Mouse (Mus musculus) lung, embryonic 14.5 days (tissue): ENCODE data around the gene Serpinf1. TPM values are rescaled to one million over a fixed set of nuclear protein-coding genes. Genes with fewer than 3 reads are reported as not detected.

ENCODE experiments used
- ATAC-seq: fragments of 200-750 bp; cut with Nextera tagmentation; 2 replicates; pipeline ENCODE4 v1.8.0; 2017; ENCODE audit warnings: mild to moderate bottlenecking, moderate TSS enrichment, moderate library complexity; ENCODE audit not compliant: insufficient read depth
- DNase-seq: peaks from one replicate; pipeline ENCODE4 v3.0.0-alpha.2; 2015
- H3K27ac ChIP-seq: fragments of 300-500 bp; sonication (generic); 2 replicates; pipeline ENCODE4 v1.5.1; 2014; ENCODE audit warnings: low read depth, mild to moderate bottlenecking, moderate library complexity
- H3K27me3 ChIP-seq: fragments of 300-500 bp; sonication (generic); 2 replicates; pipeline ENCODE4 v1.6.1; 2014; ENCODE audit warnings: low read length, control low read depth; ENCODE audit not compliant: insufficient read depth
- H3K36me3 ChIP-seq: fragments of 300-500 bp; sonication (generic); 2 replicates; pipeline ENCODE4 v1.6.1; 2014; ENCODE audit warnings: control low read depth; ENCODE audit not compliant: insufficient read depth
- H3K4me1 ChIP-seq: fragments of 300-500 bp; sonication (generic); 2 replicates; pipeline ENCODE4 v1.6.1; 2014; ENCODE audit warnings: antibody characterized with exemption, control low read depth; ENCODE audit not compliant: insufficient read depth
- H3K4me2 ChIP-seq: fragments of 300-500 bp; sonication (generic); 2 replicates; pipeline ENCODE4 v1.6.1; 2014; ENCODE audit warnings: mild to moderate bottlenecking
- H3K4me3 ChIP-seq: fragments of 300-500 bp; sonication (generic); 2 replicates; pipeline ENCODE4 v1.5.1; 2014; ENCODE audit warnings: low read depth, low read length
- H3K9ac ChIP-seq: fragments of 300-500 bp; sonication (generic); 2 replicates; pipeline ENCODE4 v1.6.1; 2014
- H3K9me3 ChIP-seq: fragments of 300-500 bp; sonication (generic); 2 replicates; pipeline ENCODE4 v1.6.1; 2016; ENCODE audit warnings: low read depth, low read length, control low read depth
- CTCF ChIP-seq: IDR thresholded peaks from 2 replicates; pipeline ENCODE4 v1.5.1; 2016; ENCODE audit warnings: antibody characterized with exemption, low read depth
- WGBS: fragments of 180-500 bp; shearing (Covaris S2); extraction: QIAGEN DNeasy Blood & Tissue Kit; methylation state at CpG from one replicate; pipeline ENCODE4 v1.1.7; 2014; 5-methylcytosine and 5-hydroxymethylcytosine counted together
- polyA plus RNA-seq: library from polyadenylated mRNA; unstranded; fragments of >200 nt; fragmentation: Nextera tagmentation; extraction: Ambion mirVana; gene quantifications from 2 replicates; pipeline ENCODE4 v1.2.1, GENCODE M21; 2014

Gene Serpinf1
- polyA plus RNA-seq, 1 experiment from 2014 or later = 41.7 TPM

DNA sequence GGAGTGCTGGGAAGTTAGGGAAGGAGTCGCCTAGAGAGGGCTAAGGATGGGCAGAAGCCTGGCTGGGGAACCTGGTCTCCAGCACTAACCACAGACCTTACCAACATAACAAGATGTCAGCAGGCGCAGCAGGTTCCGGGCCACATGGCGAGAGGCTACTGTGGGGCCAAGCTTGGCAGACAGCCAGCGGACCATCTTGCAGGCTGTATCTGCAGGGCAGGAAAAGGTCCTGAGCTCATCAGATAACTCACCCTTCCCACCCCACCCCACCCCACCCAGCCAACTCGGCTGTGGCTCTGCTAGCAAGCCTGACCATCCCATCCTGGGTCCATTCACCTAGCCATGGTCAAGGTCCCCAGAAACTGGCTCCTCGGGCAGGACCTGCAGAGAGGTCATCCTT, 27.2 kb upstream of the Serpinf1 start:
- Histone ChIP-seq H3K4me3 (0 out of 2 replicates have a peak overlapping the region, but pooled peaks have one; percentile 3), H3K4me1 (no peaks in the 10 kb centered on the region), H3K36me3 (peaks cover 21% of the 10 kb centered on the region; the same call in 1 of the 2 replicates), H3K9ac (no peak overlapping the region), H3K27ac (no peak overlapping the region), H3K27me3 (no peaks in the 10 kb centered on the region), H3K9me3 (no peaks in the 10 kb centered on the region), H3K4me2 (peak overlapping the region; percentile 31; the same call in 1 of the 2 replicates)
- TF ChIP-seq CTCF = no peak
- no peak for ATAC-seq
- 71% methylated on average over 7 of the region's 7 CpGs for WGBS
- DNase-seq = peak; percentile 19

DNA sequence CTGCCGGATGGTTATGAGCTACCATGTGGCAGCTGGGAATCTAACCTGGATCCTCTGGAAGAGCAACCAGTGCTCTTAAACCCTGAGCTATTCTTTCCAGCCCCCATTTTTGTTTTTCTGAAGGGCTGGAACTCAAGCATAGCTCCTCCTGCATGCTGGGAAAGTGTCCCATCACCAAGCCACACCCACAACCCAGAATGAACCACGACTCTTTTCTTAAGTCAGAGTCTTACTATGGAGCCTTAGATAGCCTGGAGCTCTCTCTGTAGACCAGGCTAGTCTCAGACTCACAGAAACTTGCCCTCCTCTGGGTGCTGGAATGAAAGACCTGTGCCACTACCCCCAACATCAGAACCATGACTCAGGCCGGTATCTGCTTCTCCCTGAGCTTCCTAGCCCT, 26.1 kb upstream of the Serpinf1 start:
- no peak overlapping the region for H3K4me2 ChIP-seq
- no peak for TF ChIP-seq CTCF
- H3K9me3 ChIP-seq = no peaks in the 10 kb centered on the region
- H3K27ac ChIP-seq = no peak overlapping the region
- H3K4me1 ChIP-seq = no peaks in the 10 kb centered on the region
- H3K9ac ChIP-seq = no peak overlapping the region
- 66% methylated on average over 3 of the region's 3 CpGs for WGBS
- no peaks in the 10 kb centered on the region for H3K27me3 ChIP-seq
- no peak for ATAC-seq
- H3K4me3 ChIP-seq = no peak overlapping the region
- DNase-seq = no peak
- H3K36me3 ChIP-seq = peaks cover 29% of the 10 kb centered on the region; the same call in 1 of the 2 replicates

GRCm38 (mm10) chr11:75443711-75444110, 21.2 kb upstream of the Serpinf1 start:
- TF ChIP-seq CTCF = no peak
- ATAC-seq = no peak

GRCm38 (mm10) chr11:75441601-75442000, 19.1 kb upstream of the Serpinf1 start:
- Histone ChIP-seq H3K4me3 (no peak overlapping the region), H3K36me3 (0 out of 2 replicates have a peak, but pooled peaks cover 9% of the 10 kb centered on the region), H3K4me2 (no peak overlapping the region), H3K9ac (no peak overlapping the region), H3K27ac (no peak overlapping the region), H3K9me3 (no peaks in the 10 kb centered on the region), H3K27me3 (no peaks in the 10 kb centered on the region), H3K4me1 (no peaks in the 10 kb centered on the region)
- WGBS = 86% methylated on average over 16 of the region's 16 CpGs
- ATAC-seq = no peak
- no peak for DNase-seq
- TF ChIP-seq CTCF = no peak

More at GRCm38 (mm10) chr11:75443711-75444110, 21.2 kb upstream of the Serpinf1 start:
- Histone ChIP-seq H3K4me2 (no peak overlapping the region), H3K27me3 (no peaks in the 10 kb centered on the region), H3K27ac (no peak overlapping the region), H3K36me3 (peaks cover 21% of the 10 kb centered on the region; the same call in 1 of the 2 replicates), H3K9ac (no peak overlapping the region), H3K9me3 (no peaks in the 10 kb centered on the region), H3K4me1 (no peaks in the 10 kb centered on the region), H3K4me3 (no peak overlapping the region)
- 56% methylated on average over 8 of the region's 8 CpGs for whole genome bisulfite sequencing
- DNase-seq = no peak

DNA sequence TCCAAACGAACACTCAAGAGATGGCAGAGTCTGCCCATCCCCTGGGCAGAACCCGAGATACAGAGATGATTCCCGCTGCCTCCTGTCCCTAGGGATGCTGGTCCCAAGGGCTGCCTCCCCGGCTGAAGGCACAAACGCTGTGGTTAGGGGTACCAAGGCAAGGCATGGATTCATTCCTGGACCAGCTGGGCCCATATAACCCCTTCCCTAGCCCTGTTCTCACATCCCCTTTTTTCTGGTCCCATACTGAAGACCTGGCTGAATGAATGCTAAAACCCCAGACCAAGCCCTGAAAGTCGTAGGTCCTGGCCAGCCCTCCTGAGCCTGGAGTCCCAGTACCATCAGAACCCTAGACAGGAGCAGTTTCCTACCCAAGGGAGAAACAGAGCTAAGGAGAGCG, 18.5 kb upstream of the Serpinf1 start:
- no peaks in the 10 kb centered on the region for H3K9me3 ChIP-seq
- H3K4me3 ChIP-seq = no peak overlapping the region
- H3K27me3 ChIP-seq = no peaks in the 10 kb centered on the region
- 0 out of 2 replicates have a peak, but pooled peaks cover 9% of the 10 kb centered on the region for H3K36me3 ChIP-seq
- no peak overlapping the region for H3K9ac ChIP-seq
- WGBS = 77% methylated on average over 7 of the region's 7 CpGs
- no peak for TF ChIP-seq CTCF
- ATAC-seq (no peak), DNase-seq (no peak)
- no peak overlapping the region for H3K4me2 ChIP-seq
- no peak overlapping the region for H3K27ac ChIP-seq
- H3K4me1 ChIP-seq = no peaks in the 10 kb centered on the region

- Histone ChIP-seq H3K4me3 (no peak overlapping the region), H3K27ac (no peak overlapping the region), H3K4me2 (no peak overlapping the region), H3K9me3 (no peaks in the 10 kb centered on the region), H3K9ac (no peak overlapping the region), H3K36me3 (0 out of 2 replicates have a peak, but pooled peaks cover 9% of the 10 kb centered on the region), H3K27me3 (no peaks in the 10 kb centered on the region), H3K4me1 (no peaks in the 10 kb centered on the region)
- DNase-seq = no peak
- no peak for ATAC-seq
- 78% methylated on average over 3 of the region's 3 CpGs for WGBS
- TF ChIP-seq CTCF = no peak
Measured at GRCm38 (mm10) chr11:75439951-75440350, 17.4 kb upstream of the Serpinf1 start.

- no peak for TF ChIP-seq CTCF
- no peak within 1 kb of the TSS for H3K4me3 ChIP-seq
- ATAC-seq (no peak), DNase-seq (no peak)
- peaks cover under 1% of the 10 kb centered on the region; the same call in 1 of the 2 replicates for H3K9me3 ChIP-seq
- 66% methylated on average over 6 of the region's 6 CpGs for WGBS
- H3K4me2 ChIP-seq = no peak within 1 kb of the TSS
- no peaks in the 10 kb centered on the region for H3K27me3 ChIP-seq
- H3K4me1 ChIP-seq = no peaks in the 10 kb centered on the region
- H3K36me3 ChIP-seq = 0 out of 2 replicates have a peak, but pooled peaks cover 5% of the 10 kb centered on the region
- no peak within 1 kb of the TSS for H3K9ac ChIP-seq
- H3K27ac ChIP-seq = no peak within 1 kb of the TSS
Measured at GRCm38 (mm10) chr11:75439363-75439762, 16.9 kb upstream of the Serpinf1 start, which contains the start of gene Serpinf2. Serpinf2 (minus strand) TSS chr11:75439591.

- TF ChIP-seq CTCF = no peak
- Histone ChIP-seq H3K4me3 (no peak overlapping the region), H3K9ac (no peak overlapping the region), H3K27ac (no peak overlapping the region), H3K27me3 (no peaks in the 10 kb centered on the region), H3K4me2 (no peak overlapping the region), H3K9me3 (peaks cover 5% of the 10 kb centered on the region; the same call in 1 of the 2 replicates), H3K4me1 (no peaks in the 10 kb centered on the region), H3K36me3 (no peaks in the 10 kb centered on the region)
- no peak for ATAC-seq
- WGBS = 95% methylated on average over 3 of the region's 3 CpGs
- no peak for DNase-seq
Measured at GRCm38 (mm10) chr11:75438804-75439203, 16.3 kb upstream of the Serpinf1 start.
